Mouse (Mus musculus) cortical plate, adult 2 months (tissue): ENCODE data around the gene March1.

Experiments used
- CTCF ChIP-seq: fragments of 200-500 bp; IDR thresholded peaks from 2 replicates; pipeline ENCODE4 v1.5.1; 2011; ENCODE audit warnings: mild to moderate bottlenecking, control low read depth, low read length; ENCODE audit not compliant: insufficient read depth; ENCODE audit errors: extremely low read depth
- POLR2A ChIP-seq: fragments of 200-500 bp; IDR thresholded peaks from 2 replicates; pipeline ENCODE4 v1.6.1; 2011; ENCODE audit warnings: mild to moderate bottlenecking, low read length, control low read depth; ENCODE audit not compliant: insufficient read depth; ENCODE audit errors: extremely low read depth

GRCm38 (mm10) chr8:65957492-65957891 lies 339.8 kb downstream of the March1 start:
- TF ChIP-seq CTCF (no peak), POLR2A (no peak)
